Mouse (Mus musculus) induced T-regulatory cell, adult 2 months (primary cell): ENCODE results near the gene Glis3.

Experiments used
- DNase-seq: peaks from one replicate; pipeline ENCODE4 v3.0.0-alpha.2; 2012; ENCODE audit warnings: low read depth

Gene Glis3

GRCm38 (mm10) chr19:28531750-28532149 is 148.1 kb downstream of the Glis3 start:
- no peak for DNase-seq

- peak; percentile 56 for DNase-seq
Measured at GRCm38 (mm10) chr19:28530846-28531245, 149.0 kb downstream of the Glis3 start.

- no peak for DNase-seq
Measured at GRCm38 (mm10) chr19:28529006-28529405, 150.9 kb downstream of the Glis3 start.

GRCm38 (mm10) chr19:28527446-28527845 is 152.4 kb downstream of the Glis3 start:
- DNase-seq = no peak

GRCm38 (mm10) chr19:28525331-28525730 is 154.5 kb downstream of the Glis3 start:
- no peak for DNase-seq

- no peak for DNase-seq
Measured at GRCm38 (mm10) chr19:28522289-28522688, 157.6 kb downstream of the Glis3 start.

GRCm38 (mm10) chr19:28520761-28521181 is 159.1 kb downstream of the Glis3 start:
- no peak for DNase-seq

- no peak for DNase-seq
Measured at GRCm38 (mm10) chr19:28520128-28520745, 159.6 kb downstream of the Glis3 start.

- no peak for DNase-seq
Measured at GRCm38 (mm10) chr19:28519296-28519695, 160.6 kb downstream of the Glis3 start.

GRCm38 (mm10) chr19:28518846-28519245 is 161.0 kb downstream of the Glis3 start:
- DNase-seq = no peak

- no peak for DNase-seq
Measured at GRCm38 (mm10) chr19:28518266-28518665, 161.6 kb downstream of the Glis3 start.

GRCm38 (mm10) chr19:28517464-28518080 is 162.3 kb downstream of the Glis3 start:
- DNase-seq = no peak

- no peak for DNase-seq
Measured at GRCm38 (mm10) chr19:28516487-28516886, 163.4 kb downstream of the Glis3 start.

- no peak for DNase-seq
Measured at GRCm38 (mm10) chr19:28512475-28512874, 167.4 kb downstream of the Glis3 start.

GRCm38 (mm10) chr19:28511910-28512309 is 168.0 kb downstream of the Glis3 start:
- no peak for DNase-seq

GRCm38 (mm10) chr19:28505376-28505775 is 174.5 kb downstream of the Glis3 start:
- no peak for DNase-seq

- no peak for DNase-seq
Measured at GRCm38 (mm10) chr19:28503011-28503410, 176.9 kb downstream of the Glis3 start.

GRCm38 (mm10) chr19:28500975-28501374 is 178.9 kb downstream of the Glis3 start:
- DNase-seq = no peak

- DNase-seq = no peak
Measured at GRCm38 (mm10) chr19:28500505-28500904, 179.4 kb downstream of the Glis3 start.

GRCm38 (mm10) chr19:28499786-28500185 is 180.1 kb downstream of the Glis3 start:
- DNase-seq = no peak

GRCm38 (mm10) chr19:28495926-28496325 is 184.0 kb downstream of the Glis3 start:
- no peak for DNase-seq

- DNase-seq = no peak
Measured at GRCm38 (mm10) chr19:28493605-28494260, 186.1 kb downstream of the Glis3 start.

- no peak for DNase-seq
Measured at GRCm38 (mm10) chr19:28478055-28478454, 201.8 kb downstream of the Glis3 start.
